Mouse (Mus musculus) kidney, postnatal 0 days (tissue): ENCODE measurements at regions not wholly inside any gene's neighbourhood (a gene's known extent, or its start where the extent isn't known, plus 50 kb on each side); places are given as distances from the start of the nearest gene placed in this dataset.
A peak's percentile ranks its signal among the peaks of the same experiment; 100 is the strongest.

Experiments used
- ATAC-seq: fragments of 200-750 bp; cut with Nextera tagmentation; replicated peaks from 2 replicates; pipeline ENCODE4 v1.8.0; 2017; ENCODE audit warnings: low read depth, moderate number of reproducible peaks, moderate TSS enrichment, moderate library complexity; ENCODE audit not compliant: low FRiP score
- DNase-seq: peaks from one replicate; pipeline ENCODE4 v3.0.0-alpha.2; 2016; ENCODE audit warnings: low spot score
- H3K27ac ChIP-seq: fragments of 300-500 bp; sonication (generic); 2 replicates; pipeline ENCODE4 v1.5.1; 2014; ENCODE audit warnings: mild to moderate bottlenecking
- H3K27me3 ChIP-seq: fragments of 300-500 bp; sonication (generic); 2 replicates; pipeline ENCODE4 v1.6.1; 2014; ENCODE audit warnings: low read length, mixed read lengths; ENCODE audit not compliant: insufficient read depth
- H3K36me3 ChIP-seq: fragments of 300-500 bp; sonication (generic); 2 replicates; pipeline ENCODE4 v1.6.1; 2014; ENCODE audit warnings: low read length, mixed read lengths; ENCODE audit not compliant: insufficient read depth
- H3K4me1 ChIP-seq: fragments of 300-500 bp; sonication (generic); replicated peaks from 2 replicates; pipeline ENCODE4 v1.6.1; 2014; ENCODE audit warnings: antibody characterized with exemption, low read length, mixed read lengths; ENCODE audit not compliant: insufficient read depth
- H3K4me2 ChIP-seq: fragments of 300-500 bp; sonication (generic); 2 replicates; pipeline ENCODE4 v1.6.1; 2014; ENCODE audit warnings: mild to moderate bottlenecking, low read length, moderate library complexity, mixed read lengths
- H3K4me3 ChIP-seq: fragments of 300-500 bp; sonication (generic); replicated peaks from 2 replicates; pipeline ENCODE4 v1.5.1; 2014; ENCODE audit warnings: low read depth, low read length
- H3K9ac ChIP-seq: fragments of 300-500 bp; sonication (generic); 2 replicates; pipeline ENCODE4 v1.6.1; 2014; ENCODE audit warnings: low read depth, low read length
- H3K9me3 ChIP-seq: fragments of 300-500 bp; sonication (generic); replicated peaks from 2 replicates; pipeline ENCODE4 v1.6.1; 2016; ENCODE audit warnings: low read length, inconsistent platforms, mixed read lengths
- CTCF ChIP-seq: IDR thresholded peaks from 2 replicates; pipeline ENCODE4 v1.5.1; 2016; ENCODE audit warnings: antibody characterized with exemption, low read depth, mild to moderate bottlenecking, moderate library complexity
- WGBS: fragments of 180-500 bp; shearing (Covaris S2); extraction: QIAGEN DNeasy Blood & Tissue Kit; methylation state at CpG from one replicate; pipeline ENCODE4 v1.1.7; 2014; 5-methylcytosine and 5-hydroxymethylcytosine counted together

DNA sequence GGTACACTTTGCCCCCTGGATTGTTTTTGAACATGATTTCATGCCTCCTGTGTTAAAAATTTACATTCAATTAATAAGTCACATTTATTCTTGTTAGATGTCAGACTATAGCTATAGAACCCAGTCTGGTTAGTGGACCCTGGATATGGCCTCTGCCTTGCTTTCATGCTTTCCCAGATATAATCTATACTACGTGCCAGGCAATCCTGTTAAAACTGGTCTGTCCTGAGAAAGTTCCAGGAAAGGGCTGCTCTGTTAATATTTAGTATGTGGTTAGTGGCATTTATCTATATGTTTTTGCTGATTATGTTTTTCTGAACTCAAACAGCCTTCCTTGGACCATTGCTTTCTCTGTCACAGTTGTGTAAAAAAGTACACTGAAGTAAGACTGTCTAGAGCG is 95.8 kb upstream of the Fhl2 start:
- peak; percentile 52; the same call in 1 of the 2 replicates for ATAC-seq
- no peak overlapping the region for H3K9ac ChIP-seq
- H3K4me1 ChIP-seq, result no peaks in the 10 kb centered on the region
- peak; percentile 4 for DNase-seq
- no peak overlapping the region for H3K4me2 ChIP-seq
- no peaks in the 10 kb centered on the region for H3K36me3 ChIP-seq
- H3K27ac ChIP-seq, result peak overlapping the region; percentile 60; the same call in 1 of the 2 replicates
- no peak for TF ChIP-seq CTCF
- H3K4me3 ChIP-seq, result no peak overlapping the region
- 79% methylated on average over 2 of the region's 2 CpGs for WGBS
- H3K27me3 ChIP-seq, result no peaks in the 10 kb centered on the region
- no peaks in the 10 kb centered on the region for H3K9me3 ChIP-seq

DNA sequence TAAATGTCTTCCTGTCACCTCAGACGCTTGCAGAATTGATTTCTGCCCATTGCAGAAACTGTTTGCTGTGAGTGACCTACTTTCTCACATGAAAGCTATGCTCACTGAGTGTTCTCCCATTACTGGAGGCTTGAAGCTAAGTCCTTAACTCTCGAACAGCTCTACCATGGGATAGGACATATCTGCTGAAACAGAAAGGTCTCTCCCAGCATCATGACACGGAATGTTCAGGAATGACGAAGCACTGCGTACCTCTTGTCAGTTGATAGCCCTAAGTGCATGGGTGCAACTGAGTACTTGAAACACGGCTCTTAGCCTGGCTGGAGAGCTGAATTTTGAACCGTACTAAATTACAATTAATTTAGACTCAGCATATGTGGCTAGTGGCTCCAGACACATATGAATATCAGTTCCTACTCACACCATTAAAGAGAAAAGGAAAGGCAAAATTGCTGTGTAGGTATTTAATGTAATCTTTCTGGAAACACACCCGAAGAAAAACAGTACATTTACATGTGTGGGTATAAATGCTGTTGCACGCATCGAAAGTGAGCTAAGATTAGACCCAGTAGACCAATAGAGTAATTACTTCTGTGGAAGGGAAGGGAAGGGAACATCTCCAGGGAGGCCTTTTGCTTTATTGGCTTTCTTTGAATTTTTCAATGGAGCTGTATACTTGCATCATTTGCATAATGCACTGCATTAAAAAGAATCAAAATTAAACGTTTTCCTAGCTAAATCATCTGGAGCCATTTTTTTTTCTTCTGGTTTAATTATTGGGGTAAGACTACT is 97.6 kb upstream of the Fhl2 start:
- TF ChIP-seq CTCF, result no peak
- H3K4me1 ChIP-seq, result no peaks in the 10 kb centered on the region
- 82% methylated on average over 11 of the region's 11 CpGs for WGBS
- H3K9ac ChIP-seq, result no peak overlapping the region
- H3K4me2 ChIP-seq, result no peak overlapping the region
- no peak for DNase-seq
- H3K4me3 ChIP-seq, result no peak overlapping the region
- no peaks in the 10 kb centered on the region for H3K36me3 ChIP-seq
- no peak for ATAC-seq
- H3K27ac ChIP-seq, result no peak overlapping the region
- no peaks in the 10 kb centered on the region for H3K9me3 ChIP-seq
- no peaks in the 10 kb centered on the region for H3K27me3 ChIP-seq

DNA sequence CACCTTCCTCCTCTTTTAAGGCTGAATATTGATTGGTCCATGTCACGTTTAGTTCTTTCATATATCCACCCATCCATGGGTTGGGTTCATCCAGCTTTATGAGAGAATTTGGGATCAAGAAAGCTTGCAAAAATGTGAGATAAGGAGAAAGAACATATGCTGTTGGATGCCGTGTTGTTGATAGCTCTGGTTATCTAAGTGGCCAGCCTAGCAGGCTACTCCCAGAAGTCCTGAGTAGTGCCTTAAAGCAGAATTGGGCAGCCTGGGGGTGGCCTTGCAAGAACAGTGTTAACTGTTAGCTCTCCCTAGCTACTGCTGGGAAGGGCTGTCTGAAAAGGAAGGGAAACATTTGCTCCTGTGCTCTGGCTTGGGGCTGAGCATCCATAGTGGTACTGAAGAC is 100.8 kb upstream of the Fhl2 start:
- Histone ChIP-seq H3K36me3 (no peaks in the 10 kb centered on the region), H3K9ac (no peak overlapping the region), H3K9me3 (no peaks in the 10 kb centered on the region), H3K27ac (no peak overlapping the region), H3K27me3 (no peaks in the 10 kb centered on the region), H3K4me3 (no peak overlapping the region), H3K4me1 (0 out of 2 replicates have a peak, but pooled peaks cover 5% of the 10 kb centered on the region), H3K4me2 (no peak overlapping the region)
- TF ChIP-seq CTCF, result no peak
- no peak for DNase-seq
- ATAC-seq, result no peak
- 83% methylated on average over 2 of the region's 2 CpGs for WGBS

DNA sequence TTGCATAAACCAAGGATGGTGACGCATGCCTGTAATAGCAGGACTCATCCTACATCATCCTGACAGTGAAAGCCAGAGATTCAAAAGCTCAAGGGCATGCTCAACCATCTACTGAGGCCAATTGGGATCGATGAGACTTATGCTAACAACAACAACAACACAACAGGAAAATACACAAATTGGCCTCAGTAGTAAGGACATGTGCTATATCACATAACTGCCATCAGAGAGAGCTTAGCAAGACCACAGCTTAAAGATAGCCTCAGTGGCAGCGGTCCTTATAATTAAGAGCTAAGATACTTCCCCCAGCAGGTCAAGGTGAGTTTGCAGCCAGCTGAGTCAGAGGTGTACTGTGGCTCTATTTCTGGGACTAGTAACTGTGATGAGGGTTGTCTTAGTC is 102.0 kb upstream of the Fhl2 start:
- H3K4me1 ChIP-seq, result 0 out of 2 replicates have a peak, but pooled peaks cover 5% of the 10 kb centered on the region
- no peak overlapping the region for H3K4me2 ChIP-seq
- ATAC-seq, result no peak
- WGBS, result 89% methylated on average over 3 of the region's 3 CpGs
- H3K27ac ChIP-seq, result no peak overlapping the region
- no peak overlapping the region for H3K4me3 ChIP-seq
- DNase-seq, result no peak
- no peak overlapping the region for H3K9ac ChIP-seq
- no peaks in the 10 kb centered on the region for H3K36me3 ChIP-seq
- no peaks in the 10 kb centered on the region for H3K27me3 ChIP-seq
- no peak for TF ChIP-seq CTCF
- no peaks in the 10 kb centered on the region for H3K9me3 ChIP-seq

DNA sequence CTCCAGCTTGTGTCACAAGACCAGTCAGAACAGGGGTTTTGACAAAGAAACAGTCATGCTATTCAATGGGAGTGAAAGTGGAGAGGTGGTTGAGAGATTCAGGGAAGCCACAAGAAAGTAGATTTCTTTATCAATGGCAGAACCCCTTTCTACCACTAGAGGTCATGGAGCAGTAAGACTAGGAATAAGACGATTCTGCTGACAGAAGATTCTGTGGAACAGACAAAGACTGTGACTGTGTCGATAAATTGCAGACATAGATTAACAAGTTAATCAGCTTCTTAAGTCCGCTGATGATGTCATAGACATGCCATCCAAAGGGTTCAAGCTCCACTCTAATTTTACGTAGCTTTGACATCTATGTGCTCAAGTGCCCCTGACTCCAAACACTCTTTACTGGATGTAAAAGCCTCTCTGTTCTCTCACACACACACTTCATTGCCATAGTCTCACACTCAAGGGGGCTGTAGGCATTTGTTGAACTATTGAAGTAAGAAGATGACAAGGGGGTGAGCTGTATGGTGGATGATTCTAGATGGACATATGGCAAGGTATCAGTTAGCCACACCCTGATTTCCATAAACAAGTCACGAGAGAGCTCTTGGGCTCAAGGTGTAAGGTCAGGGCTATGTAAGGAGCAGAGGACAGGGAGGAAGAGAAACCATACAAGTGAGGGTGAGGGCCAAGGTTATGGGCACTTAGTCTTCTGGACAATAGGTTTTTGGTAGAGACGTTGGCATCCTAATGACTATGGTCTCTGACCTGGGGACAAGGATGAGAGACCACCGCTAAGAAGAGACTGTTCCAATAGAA is 102.9 kb upstream of the Fhl2 start:
- peak; percentile 43; the same call in 1 of the 2 replicates for ATAC-seq
- TF ChIP-seq CTCF, result peak; percentile 91
- WGBS, result 52% methylated on average over 7 of the region's 7 CpGs
- Histone ChIP-seq H3K9me3 (no peaks in the 10 kb centered on the region), H3K4me2 (no peak overlapping the region), H3K27me3 (no peaks in the 10 kb centered on the region), H3K9ac (no peak overlapping the region), H3K4me3 (no peak overlapping the region), H3K4me1 (0 out of 2 replicates have a peak, but pooled peaks cover 5% of the 10 kb centered on the region), H3K36me3 (no peaks in the 10 kb centered on the region), H3K27ac (no peak overlapping the region)
- DNase-seq, result peak; percentile 94

DNA sequence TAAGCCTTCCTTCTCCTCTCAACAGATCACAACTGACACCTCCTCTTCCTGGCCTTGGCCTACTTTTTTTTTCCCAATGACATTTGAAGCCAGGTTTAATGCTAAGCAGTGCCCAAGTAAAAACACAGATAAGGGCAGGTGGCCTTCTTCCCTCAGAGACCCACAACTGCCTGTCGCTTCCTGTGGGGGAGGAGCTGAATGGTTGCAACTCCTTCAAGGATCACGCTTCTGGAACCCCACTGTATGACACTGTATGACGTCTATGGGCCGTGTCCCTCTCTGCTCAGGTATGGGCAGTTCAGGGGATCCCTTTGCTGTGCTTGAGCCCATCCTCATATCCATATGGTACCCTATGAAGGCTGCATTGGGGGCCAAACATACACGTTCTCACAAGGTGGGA is 103.9 kb upstream of the Fhl2 start:
- no peak for ATAC-seq
- Histone ChIP-seq H3K4me3 (no peak overlapping the region), H3K27ac (no peak overlapping the region), H3K9ac (no peak overlapping the region), H3K4me2 (no peak overlapping the region), H3K9me3 (no peaks in the 10 kb centered on the region), H3K36me3 (no peaks in the 10 kb centered on the region), H3K4me1 (0 out of 2 replicates have a peak, but pooled peaks cover 6% of the 10 kb centered on the region), H3K27me3 (no peaks in the 10 kb centered on the region)
- no peak for DNase-seq
- TF ChIP-seq CTCF, result no peak
- WGBS, result 77% methylated on average over 5 of the region's 5 CpGs
